ENCODE assay signal across 10 mouse cellular contexts in the genomic region with DNA sequence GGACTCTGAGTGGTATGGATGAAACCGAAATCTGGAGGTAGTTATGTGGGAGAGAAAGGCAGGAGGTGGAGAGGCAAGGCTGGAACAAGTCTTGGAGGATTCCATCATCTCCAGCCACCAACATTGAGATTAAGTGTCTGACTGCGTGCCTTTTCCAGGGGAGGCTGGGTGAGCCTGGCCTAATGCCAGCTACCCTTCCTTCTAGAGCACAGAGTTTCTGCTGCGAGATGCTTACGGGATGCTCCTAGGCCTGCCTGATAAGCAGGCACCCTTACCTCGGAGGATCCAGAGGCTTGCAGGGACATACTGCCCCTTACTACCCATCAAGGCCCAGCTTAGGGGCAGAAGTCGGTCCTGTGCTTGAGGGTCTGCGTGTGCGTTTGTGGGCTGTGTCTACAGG. TPM values are rescaled to one million over a fixed set of nuclear protein-coding genes. Genes with fewer than 3 reads are reported as not detected.
DNase-seq lines count a peak whose midpoint lies in the region; ATAC-seq and TF ChIP-seq lines count a peak whose summit lies in the region.
"Had no signal": no experiment of that assay in that cellular context is flagged by ENCODE, and none has a peak within 500 bp of the region (broad histone marks: within the 10 kb centered on the region; RNA-seq: fewer than 3 reads in every experiment).

No protein-coding gene starts in this region.

- H3K4me2 ChIP-seq in heart, embryonic 13.5 days = peak overlapping the region; percentile 88
- peak overlapping the region; percentile 95 for H3K4me2 ChIP-seq in forebrain, postnatal 0 days (ENCODE audit: low read depth)
- H3K4me2 ChIP-seq in liver, postnatal 0 days (ENCODE audit: low read depth, low read length) = peak overlapping the region; percentile 81

- in situ Hi-C loops in ES-E14 (cut with MboI; ENCODE audit: low sequenced_read_pairs in 2 of 2, unreplicated experiment in 2 of 2) = no loop called here

- peak overlapping the region; percentile 53 for H3K4me3 ChIP-seq in heart, embryonic 13.5 days
- H3K4me3 ChIP-seq in ES-E14 (ENCODE audit: insufficient read depth in 1 of 2, low read depth in 1 of 2, low read length in 2 of 2, poor library complexity in 1 of 2, severe bottlenecking in 1 of 2) = peak overlapping the region; percentile 70 to 76
- peak overlapping the region; percentile 87 for H3K4me3 ChIP-seq in forebrain, postnatal 0 days (ENCODE audit: low read depth, low read length)
- peak overlapping the region; percentile 40 for H3K4me3 ChIP-seq in liver, postnatal 0 days (ENCODE audit: low read depth, low read length)
- H3K4me3 ChIP-seq: myocyte had no signal

- H3K36me3 ChIP-seq in heart, embryonic 13.5 days = peaks cover 9% of the 10 kb centered on the region; the same call in 1 of the 2 replicates
- no peaks in the 10 kb centered on the region for H3K36me3 ChIP-seq in ES-E14 (ENCODE audit: control insufficient read depth, insufficient read depth, low read length, poor library complexity, severe bottlenecking)
- H3K36me3 ChIP-seq in forebrain, postnatal 0 days (ENCODE audit: insufficient read depth) = peaks cover 38% of the 10 kb centered on the region
- H3K36me3 ChIP-seq in liver, postnatal 0 days (replicated peaks; ENCODE audit: insufficient read depth, low read length) = 0 out of 2 replicates have a peak, but pooled peaks cover 2% of the 10 kb centered on the region

- WGBS in heart, embryonic 13.5 days = 31% methylated on average over 8 of the region's 8 CpGs
- 47% methylated on average over 8 of the region's 8 CpGs for WGBS in forebrain, postnatal 0 days
- 43% methylated on average over 8 of the region's 8 CpGs for WGBS in liver, postnatal 0 days (ENCODE audit: insufficient replicate concordance)

- H3K9me3 ChIP-seq in heart, embryonic 13.5 days = no peaks in the 10 kb centered on the region
- H3K9me3 ChIP-seq in ES-E14 (ENCODE audit: control insufficient read depth, insufficient read depth, low read depth, low read length) = no peaks in the 10 kb centered on the region
- H3K9me3 ChIP-seq in forebrain, postnatal 0 days (ENCODE audit: low read length) = no peaks in the 10 kb centered on the region
- no peaks in the 10 kb centered on the region for H3K9me3 ChIP-seq in liver, postnatal 0 days (ENCODE audit: low read length)

- H3K9ac ChIP-seq in heart, embryonic 13.5 days = peak overlapping the region; percentile 83
- peak overlapping the region; percentile 55 for H3K9ac ChIP-seq in ES-E14 (ENCODE audit: insufficient read depth, low read depth, low read length, poor library complexity, severe bottlenecking)
- H3K9ac ChIP-seq in forebrain, postnatal 0 days = peak overlapping the region; percentile 96
- peak overlapping the region; percentile 62 for H3K9ac ChIP-seq in liver, postnatal 0 days (replicated peaks)

- TF ChIP-seq CTCF in forebrain, postnatal 0 days (IDR thresholded peaks at IDR 0.05; ENCODE audit: low read depth) = no peak
- TF ChIP-seq CTCF in liver, postnatal 0 days (IDR thresholded peaks at IDR 0.05; ENCODE audit: low read depth) = no peak

- H3K27ac ChIP-seq in heart, embryonic 13.5 days (replicated peaks) = no peak overlapping the region
- no peak overlapping the region for H3K27ac ChIP-seq in ES-E14 (ENCODE audit: insufficient read depth, low read depth, low read length, poor library complexity, severe bottlenecking)
- 0 out of 2 replicates have a peak overlapping the region, but pooled peaks have one; percentile 62 for H3K27ac ChIP-seq in forebrain, postnatal 0 days (ENCODE audit: low read depth, low read length)
- no peak overlapping the region for H3K27ac ChIP-seq in liver, postnatal 0 days (ENCODE audit: low read depth)

- H3K4me1 ChIP-seq in heart, embryonic 13.5 days = peaks cover 40% of the 10 kb centered on the region
- H3K4me1 ChIP-seq in ES-E14 (ENCODE audit: control insufficient read depth in 2 of 2, insufficient read depth in 2 of 2, low read length in 2 of 2, poor library complexity in 1 of 2) = peaks cover 0 to 10% of the 10 kb centered on the region in 2 experiments; a peak in 3 of 4 replicates
- H3K4me1 ChIP-seq in forebrain, postnatal 0 days (ENCODE audit: insufficient read depth) = peaks cover 14% of the 10 kb centered on the region
- peaks cover 31% of the 10 kb centered on the region for H3K4me1 ChIP-seq in liver, postnatal 0 days (ENCODE audit: insufficient read depth)

- DNase-seq in heart, postnatal 10 days = no peak
- DNase-seq in ES-E14 (ENCODE audit: low read depth, low spot score) = no peak
- DNase-seq in forebrain, postnatal 0 days = no peak
- DNase-seq in liver, postnatal 0 days = no peak
- DNase-seq in right cerebral cortex, adult 2 months (ENCODE audit: low spot score in 2 of 2) = no peak
- DNase-seq in adrenal gland, adult 8-10 months = no peak

- intact Hi-C loops in heart, postnatal 10 days (cut with DNase I) = no loop called here

- ATAC-seq in heart, embryonic 13.5 days (ENCODE audit: extremely low read depth, insufficient number of reproducible peaks, low FRiP score, low TSS enrichment) = no peak
- ATAC-seq in forebrain, postnatal 0 days = no peak
- ATAC-seq in liver, postnatal 0 days = no peak
- no peak for ATAC-seq in CD4-positive, CD25-positive, alpha-beta regulatory T cell, adult 4 months

- peaks cover 52% of the 10 kb centered on the region for H3K27me3 ChIP-seq in heart, embryonic 13.5 days (replicated peaks)
- H3K27me3 ChIP-seq in forebrain, postnatal 0 days (ENCODE audit: insufficient read depth, low read length) = no peaks in the 10 kb centered on the region
- peaks cover 39% of the 10 kb centered on the region for H3K27me3 ChIP-seq in liver, postnatal 0 days (ENCODE audit: insufficient read depth, low read length)

- no peak for TF ChIP-seq EP300 in liver, postnatal 0 days (IDR thresholded peaks at IDR 0.05; ENCODE audit: low read depth)

TF ChIP-seq in ES-E14, 5 proteins besides CTCF, POLR2A, EP300 and RAD21:
- no peak for TF ChIP-seq CHD2 (IDR thresholded peaks at IDR 0.05; ENCODE audit: low read depth, low read length)
- TF ChIP-seq ZNF384 (IDR thresholded peaks at IDR 0.05; ENCODE audit: low read depth, low read length) = no peak
- no peak for TF ChIP-seq ZC3H11A (IDR thresholded peaks at IDR 0.05; ENCODE audit: borderline replicate concordance, low read depth, low read length)
- TF ChIP-seq MAFK (IDR thresholded peaks at IDR 0.05; ENCODE audit: insufficient read depth, low read depth, low read length) = no peak
- no peak for TF ChIP-seq HCFC1 (IDR thresholded peaks at IDR 0.05; ENCODE audit: borderline replicate concordance, insufficient read depth, low read length)

RNA-seq across cellular contexts. Expression of gene Nlgn2, which starts 4.0 kb away (rescaled TPM):
- polyA plus RNA-seq in heart, embryonic 13.5 days (2015; fragmentation: Nextera tagmentation; extraction: Ambion mirVana) = 2.0 and 2.4 TPM in 2 replicates
- total RNA-seq in heart, postnatal 10 days (2021) = 10 to 100 TPM; 13.6 TPM
- total RNA-seq in ES-E14 (2012; rRNA removed) = 8.9 and 9.5 TPM in 2 replicates
- 82.2 and 104 TPM in 2 replicates for total RNA-seq in forebrain, postnatal 0 days (2014; rRNA removed)
- 13.0 and 18.2 TPM in 2 replicates for polyA plus RNA-seq in forebrain, postnatal 0 days (2015; fragmentation: Nextera tagmentation; extraction: Ambion mirVana)
- polyA plus RNA-seq in liver, postnatal 0 days (2015; fragmentation: Nextera tagmentation; extraction: Ambion mirVana) = 0.60 and 0.75 TPM in 2 replicates
- 1 to 10 TPM; 1.1 to 1.2 TPM for polyA plus RNA-seq in CD4-positive, CD25-positive, alpha-beta regulatory T cell, adult 4 months (2017; shearing (Covaris generic))
- total RNA-seq in adrenal gland, adult 8-10 months (2022) = 10 to 100 TPM; 22.2 to 48.7 (median 35.8) TPM

RNA-seq across cellular contexts. Expression of gene Tmem256, which starts 4.8 kb away (rescaled TPM):
- polyA plus RNA-seq in heart, embryonic 13.5 days (2015; fragmentation: Nextera tagmentation; extraction: Ambion mirVana) = 330 and 361 TPM in 2 replicates
- total RNA-seq in heart, postnatal 10 days (2021) = 100 to 1,000 TPM; 130 to 151 TPM
- total RNA-seq in ES-E14 (2012; rRNA removed) = 88.9 and 90.7 TPM in 2 replicates
- 117 and 189 TPM in 2 replicates for total RNA-seq in forebrain, postnatal 0 days (2014; rRNA removed)
- polyA plus RNA-seq in forebrain, postnatal 0 days (2015; fragmentation: Nextera tagmentation; extraction: Ambion mirVana) = 350 and 422 TPM in 2 replicates
- polyA plus RNA-seq in liver, postnatal 0 days (2015; fragmentation: Nextera tagmentation; extraction: Ambion mirVana) = 412 and 418 TPM in 2 replicates
- polyA plus RNA-seq in CD4-positive, CD25-positive, alpha-beta regulatory T cell, adult 4 months (2017; shearing (Covaris generic)) = 100 to 1,000 TPM in 1 of 2 experiments, 10 to 100 TPM in 1; 93.2 to 114 TPM
- total RNA-seq in adrenal gland, adult 8-10 months (2022) = 100 to 1,000 TPM; 122 to 164 (median 149) TPM

RNA-seq across cellular contexts. Expression of gene Spem1, which starts 11.6 kb away (rescaled TPM):
- not detected in 2 replicates for polyA plus RNA-seq in heart, embryonic 13.5 days (2015; fragmentation: Nextera tagmentation; extraction: Ambion mirVana)
- not detected for total RNA-seq in heart, postnatal 10 days (2021)
- total RNA-seq in ES-E14 (2012; rRNA removed) = 0.27 TPM in 1 of 2 replicates, not detected in the other
- 0.38 and 0.62 TPM in 2 replicates for total RNA-seq in forebrain, postnatal 0 days (2014; rRNA removed)
- polyA plus RNA-seq in forebrain, postnatal 0 days (2015; fragmentation: Nextera tagmentation; extraction: Ambion mirVana) = 0.23 and 0.50 TPM in 2 replicates
- polyA plus RNA-seq in liver, postnatal 0 days (2015; fragmentation: Nextera tagmentation; extraction: Ambion mirVana) = not detected in 2 replicates
- polyA plus RNA-seq in CD4-positive, CD25-positive, alpha-beta regulatory T cell, adult 4 months (2017; shearing (Covaris generic)) = under 1 TPM in 1 of 2 experiments, not detected in 1; 0.42 TPM
- total RNA-seq in adrenal gland, adult 8-10 months (2022) = under 1 TPM in 1 of 4 experiments, not detected in 3; 0.38 TPM
- polyA plus RNA-seq: C2C12 had no signal

RNA-seq across cellular contexts. Expression of gene Plscr3, which starts 12.6 kb away (rescaled TPM):
- polyA plus RNA-seq in heart, embryonic 13.5 days (2015; fragmentation: Nextera tagmentation; extraction: Ambion mirVana) = 75.4 and 76.2 TPM in 2 replicates
- total RNA-seq in heart, postnatal 10 days (2021) = 10 to 100 TPM; 52.5 to 59.7 TPM
- 7.0 and 7.2 TPM in 2 replicates for total RNA-seq in ES-E14 (2012; rRNA removed)
- total RNA-seq in forebrain, postnatal 0 days (2014; rRNA removed) = 26.6 and 30.6 TPM in 2 replicates
- 36.2 and 38.2 TPM in 2 replicates for polyA plus RNA-seq in forebrain, postnatal 0 days (2015; fragmentation: Nextera tagmentation; extraction: Ambion mirVana)
- polyA plus RNA-seq in liver, postnatal 0 days (2015; fragmentation: Nextera tagmentation; extraction: Ambion mirVana) = 20.8 and 23.1 TPM in 2 replicates
- polyA plus RNA-seq in CD4-positive, CD25-positive, alpha-beta regulatory T cell, adult 4 months (2017; shearing (Covaris generic)) = 10 to 100 TPM; 22.4 to 33.5 TPM
- 10 to 100 TPM; 40.2 to 69.1 (median 62.1) TPM for total RNA-seq in adrenal gland, adult 8-10 months (2022)

RNA-seq across cellular contexts. Expression of gene Spem2, which starts 15.3 kb away (rescaled TPM):
- polyA plus RNA-seq in heart, embryonic 13.5 days (2015; fragmentation: Nextera tagmentation; extraction: Ambion mirVana) = not detected in 2 replicates
- total RNA-seq in heart, postnatal 10 days (2021) = not detected
- total RNA-seq in ES-E14 (2012; rRNA removed) = not detected in 2 replicates
- not detected in 2 replicates for total RNA-seq in forebrain, postnatal 0 days (2014; rRNA removed)
- not detected in 2 replicates for polyA plus RNA-seq in forebrain, postnatal 0 days (2015; fragmentation: Nextera tagmentation; extraction: Ambion mirVana)
- not detected in 2 replicates for polyA plus RNA-seq in liver, postnatal 0 days (2015; fragmentation: Nextera tagmentation; extraction: Ambion mirVana)
- polyA plus RNA-seq in CD4-positive, CD25-positive, alpha-beta regulatory T cell, adult 4 months (2017; shearing (Covaris generic)) = not detected
- not detected for total RNA-seq in adrenal gland, adult 8-10 months (2022)
- polyA plus RNA-seq: C2C12, myocyte had no signal
